Mouse (Mus musculus) left cerebral cortex, postnatal 10 days (tissue): ENCODE measurements around the gene Mks1. TPM values are rescaled to one million over a fixed set of nuclear protein-coding genes. Genes with fewer than 3 reads are reported as not detected.
"Not testable (repeated sequence)": the region's sequence is repeated elsewhere in the genome, so short reads cannot be mapped to it uniquely, and the experiment has no call there.

Experiments
- DNase-seq, 2 experiments: peaks; one replicate each; pipeline ENCODE4 v3.0.0; 2021 to 2022; ENCODE audit warnings: low spot score in 2 of 2, mixed read lengths in 1 of 2; ENCODE audit errors: extremely low spot score in 1 of 2
- intact Hi-C: fragments of 180-260 bp; cut with DNase I; formaldehyde crosslinking; loops from one replicate; pipeline ENCODE4 v1.15.1; 2025
- total RNA-seq, 2 experiments: library from RNA; stranded (reverse); gene quantifications; 2 replicates each; pipeline ENCODE4 v1.2.3; 2021

Gene Mks1
- total RNA-seq, 2 experiments from 2014 or later, result 4.6 to 5.0 TPM

DNA sequence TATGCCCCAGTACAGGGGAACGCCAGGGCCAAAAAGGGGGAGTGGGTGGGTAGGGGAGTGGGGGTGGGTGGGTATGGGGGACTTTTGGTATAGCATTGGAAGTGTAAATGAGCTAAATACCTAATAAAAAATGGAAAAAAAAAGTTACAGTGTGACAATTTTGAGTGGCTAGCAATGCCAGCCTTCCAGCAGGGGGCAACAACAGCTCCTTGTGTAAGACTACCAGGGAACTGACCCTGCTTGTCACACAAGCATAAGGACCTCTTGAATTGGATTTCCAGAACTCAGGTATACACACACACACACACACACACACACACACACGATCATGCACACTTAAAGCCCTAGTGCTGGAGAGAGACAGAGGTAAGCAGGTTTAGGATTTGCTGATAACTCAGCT lies 13.9 kb downstream of the Mks1 start:
- intact Hi-C loops, DNase-seq: not testable (repeated sequence)

DNA sequence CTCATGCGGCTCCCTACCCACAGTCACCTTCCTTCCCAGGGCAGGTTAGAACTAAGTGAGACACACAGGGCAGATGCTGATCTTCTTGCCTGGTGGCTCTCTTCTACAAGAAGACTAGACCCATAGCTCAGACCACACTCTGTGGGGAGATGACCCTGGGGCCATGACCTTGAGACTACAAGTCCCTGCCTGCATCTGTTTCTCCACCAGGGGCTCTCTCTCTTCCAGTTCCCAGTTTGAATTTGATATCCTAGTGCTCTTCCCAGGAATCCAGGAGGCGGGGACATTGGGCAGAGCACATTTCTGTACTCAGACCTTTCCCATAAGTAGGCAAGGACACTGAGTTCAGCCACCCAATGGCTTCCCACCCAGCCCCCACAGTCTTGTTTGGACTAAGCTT lies 17.1 kb downstream of the Mks1 start:
- intact Hi-C loops, result no loop called here

DNA sequence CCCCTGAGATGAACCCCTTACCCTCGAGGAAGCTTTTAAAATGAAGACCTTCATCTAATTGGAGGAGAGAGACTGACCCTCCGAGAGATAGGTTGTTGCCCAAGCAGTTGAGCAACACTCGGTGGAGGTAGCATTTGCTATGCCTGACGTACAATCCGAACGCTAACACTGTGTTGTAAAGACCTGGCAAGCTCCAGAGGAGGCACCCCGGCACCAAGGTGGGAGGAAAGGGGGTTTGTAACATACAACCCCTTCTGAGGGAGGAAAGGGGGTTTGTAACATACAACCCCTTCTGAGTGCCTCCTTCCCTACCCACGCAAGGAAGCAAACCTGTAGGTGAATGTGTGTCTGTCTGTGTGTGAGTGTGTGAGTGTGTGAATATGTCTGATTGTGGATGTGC lies 18.8 kb downstream of the Mks1 start:
- intact Hi-C loops, result no loop called here
- DNase-seq, result no peak

More for the DNA sequence above, 17.1 kb downstream of the Mks1 start:
- no peak for DNase-seq

DNA sequence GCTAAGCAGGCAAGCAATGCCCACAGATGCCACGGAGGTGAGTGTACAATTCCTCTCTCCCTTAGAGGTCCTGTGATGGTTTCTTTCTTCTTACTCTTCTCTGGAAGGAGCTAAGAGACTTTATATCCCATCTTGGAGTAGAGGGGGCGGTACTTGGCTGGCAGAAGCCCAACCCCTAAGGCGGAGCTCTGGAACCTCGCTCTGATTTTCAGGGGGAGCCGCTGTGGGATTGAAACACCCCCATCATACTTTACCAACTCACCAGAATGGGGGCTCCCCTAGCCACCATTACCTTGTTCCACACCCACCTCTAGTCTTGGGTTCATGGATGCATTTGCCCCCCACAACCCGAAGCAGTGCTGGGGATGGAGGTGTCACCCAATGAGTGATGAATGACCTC lies 22.4 kb downstream of the Mks1 start, which contains the start of gene Epx:
Gene Epx, minus strand, starts transcription at position 101 of the 400 bp plus-strand sequence.
- intact Hi-C loops, result no loop called here
- no peak for DNase-seq

DNA sequence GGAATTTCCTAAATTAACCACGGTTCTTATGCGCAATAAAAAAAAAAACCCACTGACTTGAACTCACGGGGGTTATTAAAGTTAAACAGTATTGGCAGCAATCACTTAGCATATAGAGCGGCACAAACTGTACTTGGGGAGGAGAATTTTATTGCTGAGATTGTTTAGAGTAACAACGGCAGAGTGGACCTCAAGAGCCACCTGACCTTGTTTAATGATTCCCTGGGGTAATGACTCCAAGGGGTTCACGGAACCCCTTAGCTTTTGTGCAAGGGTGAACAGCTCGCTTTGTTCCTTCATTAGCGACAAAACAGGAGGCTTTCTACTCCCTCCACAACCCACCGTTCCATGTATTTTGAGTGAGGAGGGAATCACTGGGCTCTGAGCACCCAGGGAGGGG lies 26.8 kb downstream of the Mks1 start:
- intact Hi-C loops, result no loop called here

DNA sequence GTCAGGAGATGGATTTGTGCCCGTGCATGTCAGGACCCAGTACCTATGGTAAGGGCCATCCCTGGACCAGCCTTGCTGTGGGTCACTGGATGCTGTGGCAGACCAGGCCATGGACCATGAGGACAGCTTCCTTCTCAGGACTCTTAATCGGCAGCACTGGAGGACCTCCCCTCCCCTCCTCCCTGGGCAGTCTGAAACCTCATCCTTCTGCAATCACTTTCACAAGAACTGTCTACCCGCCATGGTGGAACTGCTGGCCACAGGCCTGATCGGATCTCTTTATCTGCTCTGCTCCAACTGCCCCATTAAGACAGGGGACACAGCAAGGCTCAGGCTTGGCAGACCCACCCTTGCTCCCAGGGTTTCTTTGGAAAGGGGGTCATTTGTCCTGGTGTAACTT lies 28.7 kb downstream of the Mks1 start:
- DNase-seq, result no peak
- intact Hi-C loops, result no loop called here

More for the DNA sequence above, 26.8 kb downstream of the Mks1 start:
- DNase-seq, result no peak

DNA sequence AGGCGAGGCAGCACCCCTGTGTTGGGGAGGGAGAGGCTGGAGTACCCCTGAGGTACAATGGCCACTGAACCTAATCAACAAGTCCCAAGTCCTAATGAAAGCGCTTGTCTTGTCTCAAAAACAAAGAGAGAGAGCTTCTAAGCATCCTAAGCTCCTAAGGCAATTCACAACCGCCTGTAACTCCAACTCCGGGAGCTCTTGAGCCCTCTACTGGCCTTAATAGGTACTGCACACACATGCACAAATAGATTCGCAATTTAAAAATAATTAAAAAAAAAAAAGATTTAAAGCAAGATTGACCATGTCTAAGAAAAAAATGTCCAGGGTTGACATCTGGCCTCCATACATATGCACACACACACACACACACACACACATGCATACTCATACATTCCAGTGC lies 30.5 kb downstream of the Mks1 start:
- no peak for DNase-seq
- intact Hi-C loops, result no loop called here

DNA sequence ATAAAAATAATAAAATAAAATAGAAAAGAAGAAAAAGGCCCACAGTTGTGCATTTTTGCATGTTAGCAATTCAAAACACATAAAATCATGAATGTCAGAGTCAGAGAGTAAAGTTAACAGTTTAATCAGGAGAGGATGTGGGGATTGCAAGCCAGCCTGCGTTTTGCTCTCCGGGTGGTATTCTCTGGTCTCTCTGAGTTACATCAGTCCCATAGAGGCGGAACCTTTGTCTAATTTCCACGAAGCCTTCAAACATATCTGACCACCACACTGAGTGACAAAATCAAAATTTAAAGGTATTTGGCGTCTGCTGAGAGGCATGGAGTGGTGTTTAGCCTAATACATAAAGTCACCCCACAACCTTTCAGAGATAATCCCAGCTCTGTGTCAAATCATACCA lies 31.8 kb downstream of the Mks1 start:
- intact Hi-C loops, result no loop called here

DNA sequence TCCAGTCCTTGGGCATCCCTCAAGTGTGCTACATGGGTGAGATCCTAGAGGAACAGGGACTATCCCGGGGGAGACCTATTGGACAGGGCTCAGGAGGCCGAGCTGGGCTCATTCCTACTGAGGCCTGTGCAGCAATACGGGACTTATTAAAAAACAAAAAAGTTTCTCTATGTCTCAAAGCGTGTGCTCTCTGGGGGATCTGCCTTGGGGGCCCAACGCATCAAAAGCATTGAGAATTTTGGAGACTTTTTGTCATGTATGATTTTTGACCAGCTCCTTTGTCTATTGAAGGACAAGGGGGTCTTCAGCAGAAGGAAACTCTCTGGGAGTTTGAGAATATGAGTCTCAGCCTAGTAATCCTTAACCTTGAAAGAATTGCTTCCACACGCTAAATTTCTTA lies 39.2 kb downstream of the Mks1 start, which contains the start of gene Olfr462:
Gene Olfr462, minus strand, starts transcription at position 101 of the 400 bp plus-strand sequence.
- intact Hi-C loops, result no loop called here
- no peak for DNase-seq

More for the DNA sequence above, 31.8 kb downstream of the Mks1 start:
- no peak for DNase-seq

DNA sequence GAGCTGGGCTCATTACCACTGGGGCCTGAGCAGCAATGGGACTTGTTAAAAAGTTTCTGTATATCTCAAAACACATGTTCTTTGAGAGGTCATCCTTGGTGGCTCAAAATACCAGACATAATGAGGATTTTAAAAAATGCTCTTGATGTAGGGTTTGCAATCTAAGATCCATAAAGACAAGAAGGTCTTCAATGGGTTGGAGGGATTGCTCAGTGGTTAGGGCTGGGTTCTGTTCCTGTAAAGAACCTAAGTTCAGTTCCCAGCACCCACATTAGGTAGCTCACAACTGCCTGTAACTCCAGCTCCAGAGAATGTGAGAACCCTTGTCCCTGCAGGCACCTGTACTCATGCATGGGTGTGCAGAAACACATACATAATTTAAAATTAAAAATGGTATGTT lies 44.3 kb downstream of the Mks1 start, which contains the start of gene Olfr463:
Gene Olfr463, minus strand, starts transcription at position 101 of the 400 bp plus-strand sequence.
- DNase-seq, result no peak
- intact Hi-C loops, result no loop called here

DNA sequence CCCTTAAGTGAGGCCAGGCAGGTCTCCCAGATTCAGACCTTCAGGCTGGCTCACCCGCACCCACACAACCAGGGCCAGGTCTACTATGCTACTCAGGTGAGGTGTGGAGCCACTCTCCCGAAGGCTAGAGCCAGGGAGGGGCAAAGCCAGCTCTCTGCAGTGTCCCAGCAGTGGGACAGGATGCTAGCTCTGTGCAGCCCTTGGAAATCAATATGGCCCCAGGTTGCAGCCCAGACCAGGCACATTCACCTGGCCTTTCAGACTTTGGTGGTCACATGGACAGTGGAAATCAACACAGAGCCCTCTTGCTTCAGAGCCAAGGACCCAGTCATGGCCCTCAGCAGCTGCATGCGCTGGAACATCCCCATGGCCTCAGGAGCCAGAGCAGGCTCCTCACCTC lies 51.3 kb downstream of the Mks1 start:
- intact Hi-C loops, result no loop called here
- no peak for DNase-seq

Other genes with a start within 250 kb of the Mks1 start
- under 1 TPM; 0.24 to 0.56 TPM for gene Hsf5, start 236.1 kb upstream of the Mks1 start, total RNA-seq
- 1 to 10 TPM; 2.3 to 3.2 TPM for gene Rnf43, start 190.5 kb upstream of the Mks1 start, total RNA-seq
- 10 to 100 TPM; 48.5 to 57.1 TPM for gene Supt4a, start 115.7 kb upstream of the Mks1 start, total RNA-seq
- gene Tspoap1, start 92.7 kb upstream of the Mks1 start, total RNA-seq, result 100 to 1,000 TPM; 148 to 150 TPM
- not detected for gene Mpo, start 59.6 kb upstream of the Mks1 start, total RNA-seq
- gene Lpo, start 24.9 kb upstream of the Mks1 start, total RNA-seq, result 1 to 10 TPM; 1.5 to 2.7 TPM
- under 1 TPM; 0.36 to 0.77 TPM for gene Epx, start 22.3 kb downstream of the Mks1 start, total RNA-seq
- not detected for gene Olfr462, start 39.1 kb downstream of the Mks1 start, total RNA-seq
- gene Olfr463, start 44.2 kb downstream of the Mks1 start, total RNA-seq, result not detected
- gene Olfr464, start 67.8 kb downstream of the Mks1 start, total RNA-seq, result under 1 TPM in 1 of 2 experiments, not detected in 1; 0.22 TPM
- 100 to 1,000 TPM; 373 to 406 TPM for gene Dynll2, start 134.3 kb downstream of the Mks1 start, total RNA-seq
- 100 to 1,000 TPM; 172 to 198 TPM for gene Srsf1, start 194.2 kb downstream of the Mks1 start, total RNA-seq
- gene Vezf1, start 215.1 kb downstream of the Mks1 start, total RNA-seq, result 10 to 100 TPM; 23.6 to 25.5 TPM
- gene Cuedc1, start 244.8 kb downstream of the Mks1 start, total RNA-seq, result 10 to 100 TPM; 37.1 to 43.6 TPM